Mouse (Mus musculus): Measurements from ENCODE around the gene Extl1. TPM values are rescaled to one million over a fixed set of nuclear protein-coding genes. Genes with fewer than 3 reads are reported as not detected.

Gene Extl1
- polyA plus RNA-seq, 1 experiment = 8.9 TPM

DNA sequence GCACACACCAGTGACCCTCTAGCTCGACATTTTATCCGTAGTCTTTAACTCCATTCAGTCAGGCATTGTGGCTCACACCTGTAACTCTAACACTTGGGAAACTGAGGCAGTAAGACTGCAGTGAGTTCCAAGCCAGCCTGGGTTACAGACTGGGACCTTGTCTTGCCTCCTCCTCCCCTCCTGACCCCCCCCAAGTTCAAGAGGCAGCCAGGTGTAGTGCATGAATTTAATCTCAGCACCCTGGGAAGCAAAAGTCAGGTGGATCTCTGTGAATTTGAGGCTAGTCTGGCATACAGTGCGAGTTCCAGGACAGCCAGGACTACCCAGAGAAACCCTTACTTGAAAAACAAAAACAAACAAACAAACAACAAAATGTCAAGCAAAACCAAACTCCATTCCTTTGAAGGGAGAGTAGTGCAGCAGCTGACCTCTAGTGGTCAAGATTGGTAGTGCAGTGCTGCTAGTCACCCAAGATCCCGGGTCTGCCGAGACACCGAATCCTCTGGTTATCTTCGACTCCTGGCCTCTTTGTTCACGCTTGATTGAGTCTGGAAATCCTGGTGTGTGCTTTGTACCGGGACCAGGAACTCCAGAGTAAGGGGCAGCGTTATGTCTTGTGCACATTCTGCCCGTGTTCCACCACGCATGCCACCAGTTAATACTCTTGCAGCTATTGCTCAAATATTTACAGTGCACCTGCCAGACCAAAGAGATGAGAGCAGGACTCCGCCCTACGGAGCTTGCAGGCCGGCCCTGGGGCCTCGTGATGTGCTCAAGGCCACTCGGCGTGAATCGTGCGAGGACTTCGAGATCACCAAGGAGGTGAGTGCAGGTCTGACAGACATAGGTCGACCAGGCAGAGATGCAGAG, 26.8 kb downstream of the Extl1 start:
- Histone ChIP-seq H3K4me1 (replicated peaks; ENCODE audit: control insufficient read depth, insufficient read depth, low read length) (peaks cover 26% of the 10 kb centered on the region), H3K27me3 (ENCODE audit: control insufficient read depth, insufficient read depth, low read length) (no peaks in the 10 kb centered on the region), H3K4me3 (ENCODE audit: control insufficient read depth, insufficient read depth, low read length) (no peak overlapping the region), H3K36me3 (ENCODE audit: control insufficient read depth, insufficient read depth, low read length) (no peaks in the 10 kb centered on the region), H3K27ac (ENCODE audit: control insufficient read depth, insufficient read depth, low read length) (no peak overlapping the region)
- peak; percentile 65; the same call in 1 of the 2 replicates for TF ChIP-seq CTCF (IDR thresholded peaks at IDR 0.05; ENCODE audit: borderline replicate concordance, control insufficient read depth, extremely low read depth, insufficient read depth, low read length, poor library complexity)
- no peak for TF ChIP-seq POLR2A (IDR thresholded peaks at IDR 0.05; ENCODE audit: control insufficient read depth, extremely low read depth, insufficient read depth, low read length, poor library complexity)
- 33% methylated on average over 22 of the region's 22 CpGs for WGBS
- peak; percentile 71 for DNase-seq

DNA sequence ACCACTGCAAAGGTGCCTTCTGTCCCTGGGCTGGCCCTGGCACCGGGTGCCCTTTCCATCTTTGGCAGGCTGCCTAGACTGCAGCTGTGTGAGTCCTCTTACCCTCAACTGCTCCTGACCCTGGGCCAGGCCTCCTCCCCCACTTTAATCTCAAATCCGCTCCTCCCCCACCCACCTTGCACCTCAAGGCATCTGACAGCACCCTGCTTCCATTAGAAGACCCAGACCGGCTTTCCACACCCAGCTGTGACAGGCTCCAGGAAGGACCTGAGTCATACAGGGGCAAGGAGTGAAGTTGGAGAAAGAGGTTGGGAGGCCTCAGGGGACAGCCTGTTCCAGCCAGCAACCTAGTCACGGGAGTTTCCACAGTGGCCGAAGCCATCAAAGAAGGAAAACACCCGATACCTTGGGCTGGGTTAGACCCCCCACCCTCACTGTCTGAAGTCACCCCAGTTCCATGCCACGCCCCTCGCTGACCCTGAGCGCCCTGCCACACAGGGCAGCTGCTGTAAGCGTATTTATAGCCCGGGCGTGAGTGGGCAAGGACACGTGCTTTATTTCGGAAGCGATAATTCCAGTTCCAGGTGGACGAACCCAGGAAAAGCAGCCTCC, 27.7 kb downstream of the Extl1 start:
- Histone ChIP-seq H3K27ac (ENCODE audit: control insufficient read depth, insufficient read depth, low read length) (no peak overlapping the region), H3K27me3 (ENCODE audit: control insufficient read depth, insufficient read depth, low read length) (no peaks in the 10 kb centered on the region), H3K36me3 (ENCODE audit: control insufficient read depth, insufficient read depth, low read length) (no peaks in the 10 kb centered on the region), H3K4me3 (ENCODE audit: control insufficient read depth, insufficient read depth, low read length) (no peak overlapping the region), H3K4me1 (replicated peaks; ENCODE audit: control insufficient read depth, insufficient read depth, low read length) (peaks cover 17% of the 10 kb centered on the region)
- no peak for DNase-seq
- 71% methylated on average over 16 of the region's 16 CpGs for WGBS
- TF ChIP-seq POLR2A (IDR thresholded peaks at IDR 0.05; ENCODE audit: control insufficient read depth, extremely low read depth, insufficient read depth, low read length, poor library complexity) (no peak), CTCF (IDR thresholded peaks at IDR 0.05; ENCODE audit: borderline replicate concordance, control insufficient read depth, extremely low read depth, insufficient read depth, low read length, poor library complexity) (no peak)

DNA sequence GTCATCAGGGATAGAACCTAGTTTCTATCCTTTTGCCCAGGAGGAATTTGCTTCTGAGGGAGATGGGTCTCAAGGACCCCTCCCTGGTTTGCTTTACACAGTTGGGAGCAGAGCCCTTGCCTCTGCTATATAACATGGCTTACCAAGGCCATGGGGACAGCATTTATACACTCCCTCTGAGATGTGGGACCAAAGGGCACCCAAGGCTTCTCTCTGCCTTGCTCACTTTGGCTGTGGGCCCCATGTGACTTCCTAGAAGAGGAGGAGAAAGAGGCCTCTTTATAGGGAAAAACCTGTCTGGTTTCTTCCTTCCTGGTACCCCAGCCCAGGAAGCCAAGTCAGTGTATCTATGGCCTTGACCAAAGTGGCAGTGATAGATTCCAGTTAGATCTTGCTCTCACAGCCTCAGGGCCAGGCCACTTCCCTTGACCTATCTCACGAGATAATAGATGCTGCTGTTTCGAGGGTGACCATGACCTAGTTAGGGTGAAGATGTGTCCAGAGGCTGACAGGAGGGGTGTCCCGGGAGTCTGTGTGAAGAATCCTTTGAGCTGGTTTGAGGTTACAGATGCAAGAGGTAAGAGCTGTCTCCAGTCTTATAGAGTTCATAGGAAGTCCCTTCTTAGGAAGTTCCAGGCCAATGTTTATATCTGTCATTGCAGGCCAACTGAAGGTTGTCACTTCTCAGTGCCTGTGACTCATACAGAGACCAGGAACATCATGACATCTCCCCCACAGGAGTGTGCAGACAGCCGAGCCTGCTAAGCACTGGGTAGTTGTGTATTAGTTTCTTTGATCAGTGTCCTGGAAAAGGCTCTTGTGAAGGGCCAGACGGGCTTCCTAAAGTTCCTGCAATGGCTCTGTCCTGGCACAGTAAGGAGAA, 29.9 kb downstream of the Extl1 start:
- Histone ChIP-seq H3K27ac (ENCODE audit: control insufficient read depth, insufficient read depth, low read length) (no peak overlapping the region), H3K4me1 (replicated peaks; ENCODE audit: control insufficient read depth, insufficient read depth, low read length) (peaks cover 17% of the 10 kb centered on the region), H3K27me3 (ENCODE audit: control insufficient read depth, insufficient read depth, low read length) (no peaks in the 10 kb centered on the region), H3K4me3 (ENCODE audit: control insufficient read depth, insufficient read depth, low read length) (no peak overlapping the region), H3K36me3 (ENCODE audit: control insufficient read depth, insufficient read depth, low read length) (no peaks in the 10 kb centered on the region)
- DNase-seq = no peak
- WGBS = 79% methylated on average over 5 of the region's 5 CpGs
- TF ChIP-seq CTCF (IDR thresholded peaks at IDR 0.05; ENCODE audit: borderline replicate concordance, control insufficient read depth, extremely low read depth, insufficient read depth, low read length, poor library complexity) (no peak), POLR2A (IDR thresholded peaks at IDR 0.05; ENCODE audit: control insufficient read depth, extremely low read depth, insufficient read depth, low read length, poor library complexity) (no peak)

DNA sequence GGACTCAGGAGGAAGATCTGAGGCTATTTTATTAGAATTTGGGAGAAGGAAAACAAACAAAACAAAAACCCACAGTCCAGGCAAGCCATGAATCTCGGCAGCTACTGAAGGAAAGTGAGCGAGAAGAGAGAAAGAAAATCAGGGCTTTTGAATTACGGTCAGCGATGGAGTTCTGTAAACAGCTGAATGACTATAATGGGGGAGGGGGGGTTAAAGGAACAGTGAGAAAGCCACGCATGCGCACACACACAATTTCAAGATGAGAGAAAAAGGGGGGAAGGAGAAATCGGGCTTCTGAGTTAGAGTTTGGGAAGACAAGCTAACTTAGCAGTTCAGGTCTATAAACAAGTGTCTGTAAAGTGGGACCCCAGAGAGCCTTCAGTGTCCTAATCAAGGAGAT, 30.7 kb downstream of the Extl1 start:
- Histone ChIP-seq H3K27ac (ENCODE audit: control insufficient read depth, insufficient read depth, low read length) (no peak overlapping the region), H3K4me1 (replicated peaks; ENCODE audit: control insufficient read depth, insufficient read depth, low read length) (peaks cover 17% of the 10 kb centered on the region), H3K36me3 (ENCODE audit: control insufficient read depth, insufficient read depth, low read length) (no peaks in the 10 kb centered on the region), H3K4me3 (ENCODE audit: control insufficient read depth, insufficient read depth, low read length) (no peak overlapping the region), H3K27me3 (ENCODE audit: control insufficient read depth, insufficient read depth, low read length) (no peaks in the 10 kb centered on the region)
- TF ChIP-seq POLR2A (IDR thresholded peaks at IDR 0.05; ENCODE audit: control insufficient read depth, extremely low read depth, insufficient read depth, low read length, poor library complexity) = no peak
- TF ChIP-seq CTCF (IDR thresholded peaks at IDR 0.05; ENCODE audit: borderline replicate concordance, control insufficient read depth, extremely low read depth, insufficient read depth, low read length, poor library complexity) = no peak
- no peak for DNase-seq
- WGBS = 92% methylated on average over 7 of the region's 7 CpGs

DNA sequence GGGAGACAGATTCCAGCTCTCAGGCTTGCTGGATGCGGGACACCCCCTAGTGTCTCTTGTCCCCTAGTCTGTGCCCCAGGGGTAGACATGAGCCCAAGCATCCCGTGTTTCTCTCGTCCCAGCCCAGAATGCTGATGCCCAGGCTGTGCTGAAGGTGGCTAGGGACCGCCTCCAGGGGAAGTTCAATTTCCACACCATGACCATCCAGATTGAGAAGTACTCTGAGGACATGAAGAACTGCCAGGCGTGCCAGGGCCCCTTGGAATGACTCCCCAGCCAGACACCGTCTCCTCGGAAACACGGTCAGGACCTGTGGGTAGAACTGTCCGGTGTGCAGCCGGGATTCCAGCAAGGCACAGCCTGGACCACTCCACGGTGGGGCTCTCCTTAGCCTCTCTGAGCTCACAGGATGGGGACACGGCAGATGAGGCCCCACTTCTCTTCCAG, 31.4 kb downstream of the Extl1 start:
- 96% methylated on average over 12 of the region's 12 CpGs for WGBS
- no peak for TF ChIP-seq POLR2A (IDR thresholded peaks at IDR 0.05; ENCODE audit: control insufficient read depth, extremely low read depth, insufficient read depth, low read length, poor library complexity)
- no peak for TF ChIP-seq CTCF (IDR thresholded peaks at IDR 0.05; ENCODE audit: borderline replicate concordance, control insufficient read depth, extremely low read depth, insufficient read depth, low read length, poor library complexity)
- Histone ChIP-seq H3K4me1 (replicated peaks; ENCODE audit: control insufficient read depth, insufficient read depth, low read length) (peaks cover 17% of the 10 kb centered on the region), H3K4me3 (ENCODE audit: control insufficient read depth, insufficient read depth, low read length) (no peak overlapping the region), H3K27me3 (ENCODE audit: control insufficient read depth, insufficient read depth, low read length) (no peaks in the 10 kb centered on the region), H3K36me3 (ENCODE audit: control insufficient read depth, insufficient read depth, low read length) (no peaks in the 10 kb centered on the region), H3K27ac (ENCODE audit: control insufficient read depth, insufficient read depth, low read length) (no peak overlapping the region)
- no peak for DNase-seq
